Mouse (Mus musculus) CH12.LX (cell line): ENCODE measurements around the gene Ddx4.

Experiments used
- CHD2 ChIP-seq: IDR thresholded peaks from 2 replicates; pipeline ENCODE4 v1.6.1; 2011; ENCODE audit warnings: low read length, improper control_type of control experiment
- EP300 ChIP-seq: IDR thresholded peaks from 2 replicates; pipeline ENCODE4 v1.6.1; 2011; ENCODE audit warnings: low read length, improper control_type of control experiment
- MAFK ChIP-seq: IDR thresholded peaks from 2 replicates; pipeline ENCODE4 v1.6.1; 2011; ENCODE audit warnings: low read length, improper control_type of control experiment; ENCODE audit not compliant: insufficient replicate concordance
- PAX5 ChIP-seq: IDR thresholded peaks from 2 replicates; pipeline ENCODE4 v1.6.1; 2012; ENCODE audit warnings: low read length, inconsistent platforms, mixed read lengths
- POLR2A ChIP-seq: IDR thresholded peaks from 2 replicates; pipeline ENCODE4 v1.6.1; 2011; ENCODE audit warnings: low read depth, mild to moderate bottlenecking, improper control_type of control experiment, low read length
- TBP ChIP-seq: conservative IDR thresholded peaks from 2 replicates; pipeline ENCODE4 v1.6.1; 2011; ENCODE audit warnings: low read depth, low read length, improper control_type of control experiment
- UBTF ChIP-seq: IDR thresholded peaks from 2 replicates; pipeline ENCODE4 v1.6.1; 2012; ENCODE audit warnings: low read depth, mild to moderate bottlenecking, inconsistent platforms, low read length, improper control_type of control experiment, moderate library complexity

- TF ChIP-seq UBTF (no peak), POLR2A (no peak), TBP (no peak), EP300 (no peak), PAX5 (no peak), MAFK (no peak), CHD2 (no peak)
Measured at GRCm38 (mm10) chr13:112651183-112651582, 1.1 kb downstream of the Ddx4 start.
